Mouse (Mus musculus) naive thymus-derived CD4-positive, alpha-beta T cell, adult 2 months (primary cell): ENCODE results near the gene C8g.

Experiments used
- DNase-seq: peaks from one replicate; pipeline ENCODE4 v3.0.0-alpha.2; 2011; ENCODE audit warnings: low read depth

The C8g gene

GRCm38 (mm10) chr2:25500576-25501405 lies 728 bp downstream of the C8g start, which contains the start of gene Fbxw5:
Fbxw5 (plus strand) TSS chr2:25500750.
- DNase-seq: peak; percentile 96

GRCm38 (mm10) chr2:25500071-25500575 lies 1.4 kb downstream of the C8g start:
- no peak for DNase-seq

GRCm38 (mm10) chr2:25498622-25499478 lies 2.7 kb downstream of the C8g start:
- DNase-seq: no peak

GRCm38 (mm10) chr2:25497846-25498575 lies 3.5 kb downstream of the C8g start:
- peak; percentile 34 for DNase-seq

- peak; percentile 51 for DNase-seq
Observed at GRCm38 (mm10) chr2:25496462-25496861, 5.1 kb downstream of the C8g start.

GRCm38 (mm10) chr2:25493476-25493961 lies 8.0 kb downstream of the C8g start, which contains the start of gene Lcn12:
Lcn12 (minus strand) TSS chr2:25493911.
- no peak for DNase-seq

- no peak for DNase-seq
Observed at GRCm38 (mm10) chr2:25492988-25493387, 8.5 kb downstream of the C8g start.

GRCm38 (mm10) chr2:25488671-25489068 lies 12.8 kb downstream of the C8g start:
- DNase-seq: no peak

- DNase-seq: no peak
Observed at GRCm38 (mm10) chr2:25487965-25488670, 13.4 kb downstream of the C8g start.

- DNase-seq: no peak
Observed at GRCm38 (mm10) chr2:25484901-25485647, 16.4 kb downstream of the C8g start.

GRCm38 (mm10) chr2:25482969-25483368 lies 18.6 kb downstream of the C8g start:
- peak; percentile 92 for DNase-seq

GRCm38 (mm10) chr2:25480541-25480940 lies 21.0 kb downstream of the C8g start:
- no peak for DNase-seq

GRCm38 (mm10) chr2:25479551-25480311 lies 21.8 kb downstream of the C8g start:
- DNase-seq: no peak

- no peak for DNase-seq
Observed at GRCm38 (mm10) chr2:25477967-25478675, 23.4 kb downstream of the C8g start.

- DNase-seq: no peak
Observed at GRCm38 (mm10) chr2:25477541-25477940, 24.0 kb downstream of the C8g start.

- DNase-seq: no peak
Observed at GRCm38 (mm10) chr2:25472550-25472949, 29.0 kb downstream of the C8g start.

- DNase-seq: no peak
Observed at GRCm38 (mm10) chr2:25469969-25470368, 31.6 kb downstream of the C8g start, which contains the start of gene Ptgds. Ptgds (minus strand) TSS chr2:25470046.

GRCm38 (mm10) chr2:25468962-25469915 lies 32.3 kb downstream of the C8g start:
- DNase-seq: no peak
